Mouse (Mus musculus) CH12.LX (cell line): ENCODE measurements at regions not wholly inside any gene's neighbourhood (a gene's known extent, or its start where the extent isn't known, plus 50 kb on each side); places are given as distances from the start of the nearest gene placed in this dataset.

Source experiments
- DNase-seq: peaks from one replicate; pipeline ENCODE4 v3.0.0-alpha.2; 2013; ENCODE audit errors: extremely low read depth
- H3K27ac ChIP-seq: 2 replicates; pipeline ENCODE4 v1.5.1; 2012; ENCODE audit warnings: low read depth, mild to moderate bottlenecking, control low read depth, moderate library complexity; ENCODE audit not compliant: insufficient read depth
- H3K27me3 ChIP-seq: replicated peaks from 2 replicates; pipeline ENCODE3; 2012; ENCODE audit warnings: inconsistent platforms
- H3K36me3 ChIP-seq, 2 experiments: replicated peaks in 1 of 2; 2 replicates each; pipeline versions ENCODE3 to v1.6.1; 2012; ENCODE audit warnings: inconsistent platforms in 1 of 2, low read length in 1 of 2, mild to moderate bottlenecking in 1 of 2, mixed read lengths in 1 of 2, moderate library complexity in 1 of 2; ENCODE audit not compliant: control insufficient read depth in 1 of 2, insufficient read depth in 1 of 2
- H3K4me1 ChIP-seq, 2 experiments: 2 replicates each; pipeline ENCODE4 v1.6.1; 2012; ENCODE audit warnings: inconsistent platforms in 1 of 2, moderate library complexity in 1 of 2; ENCODE audit not compliant: insufficient read depth in 2 of 2, control insufficient read depth in 1 of 2
- H3K4me2 ChIP-seq: 2 replicates; pipeline ENCODE4 v1.6.1; 2012; ENCODE audit warnings: low read depth, mild to moderate bottlenecking, control low read depth; ENCODE audit not compliant: poor library complexity, insufficient read depth, severe bottlenecking
- H3K4me3 ChIP-seq, 3 experiments: fragments of 150-350 bp in 1 of 3; sonication (generic) in 1 of 3; replicated peaks in 1 of 3; 2 replicates each; pipeline versions ENCODE3 to v1.5.1; 2011 to 2012; ENCODE audit warnings: low read depth in 2 of 3, low read length in 2 of 3, mild to moderate bottlenecking in 2 of 3, moderate library complexity in 2 of 3, control low read depth in 1 of 3, improper control_type of control experiment in 1 of 3, inconsistent platforms in 1 of 3, mixed read lengths in 1 of 3; ENCODE audit not compliant: poor library complexity in 1 of 3
- H3K79me2 ChIP-seq: replicated peaks from 2 replicates; pipeline ENCODE4 v1.6.1; 2012; ENCODE audit warnings: mild to moderate bottlenecking, moderate library complexity; ENCODE audit not compliant: control insufficient read depth, poor library complexity, insufficient read depth, severe bottlenecking; ENCODE audit errors: extremely low read depth
- H3K9ac ChIP-seq: 2 replicates; pipeline ENCODE4 v1.6.1; 2012; ENCODE audit warnings: low read depth, mild to moderate bottlenecking, control low read depth, moderate library complexity; ENCODE audit not compliant: insufficient read depth
- H3K9me3 ChIP-seq: replicated peaks from 2 replicates; pipeline ENCODE3; 2012; ENCODE audit warnings: low read length, inconsistent platforms, mixed read lengths
- BHLHE40 ChIP-seq: IDR thresholded peaks from 2 replicates; pipeline ENCODE4 v1.6.1; 2011; ENCODE audit warnings: mild to moderate bottlenecking, low read depth, low read length, improper control_type of control experiment
- CHD1 ChIP-seq: IDR thresholded peaks from 2 replicates; pipeline ENCODE4 v1.6.1; 2012; ENCODE audit warnings: low read depth, low read length, improper control_type of control experiment, inconsistent platforms
- CHD2 ChIP-seq: IDR thresholded peaks from 2 replicates; pipeline ENCODE4 v1.6.1; 2011; ENCODE audit warnings: low read length, improper control_type of control experiment
- E2F4 ChIP-seq: IDR thresholded peaks from 2 replicates; pipeline ENCODE4 v1.6.1; 2011; ENCODE audit warnings: low read depth, low read length, improper control_type of control experiment; ENCODE audit not compliant: insufficient replicate concordance
- ELF1 ChIP-seq: IDR thresholded peaks from 2 replicates; pipeline ENCODE4 v1.6.1; 2014; ENCODE audit warnings: low read depth, mild to moderate bottlenecking, inconsistent platforms, low read length, improper control_type of control experiment
- GABPA ChIP-seq: IDR thresholded peaks from 2 replicates; pipeline ENCODE4 v1.6.1; 2012; ENCODE audit warnings: low read depth, low read length, improper control_type of control experiment, inconsistent platforms; ENCODE audit not compliant: insufficient replicate concordance
- HCFC1 ChIP-seq: IDR thresholded peaks from 2 replicates; pipeline ENCODE4 v1.6.1; 2012; ENCODE audit warnings: low read depth, mild to moderate bottlenecking, inconsistent platforms, low read length, improper control_type of control experiment
- IRF4 ChIP-seq: IDR thresholded peaks from 2 replicates; pipeline ENCODE4 v1.6.1; 2014; ENCODE audit warnings: low read depth, mild to moderate bottlenecking, inconsistent platforms, low read length, improper control_type of control experiment
- JUN ChIP-seq: IDR thresholded peaks from 2 replicates; pipeline ENCODE4 v1.6.1; 2011; ENCODE audit warnings: low read depth, mild to moderate bottlenecking, low read length, improper control_type of control experiment, moderate library complexity; ENCODE audit not compliant: insufficient read depth
- JUND ChIP-seq: conservative IDR thresholded peaks from 2 replicates; pipeline ENCODE4 v1.6.1; 2011; ENCODE audit warnings: low read depth, low read length, improper control_type of control experiment
- KAT2A ChIP-seq: IDR thresholded peaks from 2 replicates; pipeline ENCODE4 v1.6.1; 2012; ENCODE audit warnings: low read length, improper control_type of control experiment, inconsistent platforms; ENCODE audit not compliant: insufficient replicate concordance
- MAFK ChIP-seq: IDR thresholded peaks from 2 replicates; pipeline ENCODE4 v1.6.1; 2011; ENCODE audit warnings: low read length, improper control_type of control experiment; ENCODE audit not compliant: insufficient replicate concordance
- MAX ChIP-seq: IDR thresholded peaks from 2 replicates; pipeline ENCODE4 v1.6.1; 2011; ENCODE audit warnings: low read length, improper control_type of control experiment
- MAZ ChIP-seq: IDR thresholded peaks from 2 replicates; pipeline ENCODE4 v1.6.1; 2012; ENCODE audit warnings: low read depth, mild to moderate bottlenecking, inconsistent platforms, low read length, improper control_type of control experiment, moderate library complexity
- MEF2A ChIP-seq: IDR thresholded peaks from 2 replicates; pipeline ENCODE4 v1.6.1; 2014; ENCODE audit warnings: low read depth, mild to moderate bottlenecking, inconsistent platforms, low read length, improper control_type of control experiment, borderline replicate concordance
- MXI1 ChIP-seq: IDR thresholded peaks from 2 replicates; pipeline ENCODE4 v1.6.1; 2011; ENCODE audit warnings: mild to moderate bottlenecking, low read depth, low read length, improper control_type of control experiment
- MYC ChIP-seq: IDR thresholded peaks from 2 replicates; pipeline ENCODE4 v1.6.1; 2011; ENCODE audit warnings: low read depth, mild to moderate bottlenecking, improper control_type of control experiment, low read length
- NELFE ChIP-seq: IDR thresholded peaks from 2 replicates; pipeline ENCODE4 v1.6.1; 2011; ENCODE audit warnings: low read depth, low read length, improper control_type of control experiment
- NRF1 ChIP-seq: IDR thresholded peaks from 2 replicates; pipeline ENCODE4 v1.6.1; 2014; ENCODE audit warnings: low read depth, mild to moderate bottlenecking, inconsistent platforms, low read length, improper control_type of control experiment, moderate library complexity
- POLR2A ChIP-seq: IDR thresholded peaks from 2 replicates; pipeline ENCODE4 v1.6.1; 2011; ENCODE audit warnings: low read depth, mild to moderate bottlenecking, improper control_type of control experiment, low read length
- POLR2AphosphoS2 ChIP-seq: IDR thresholded peaks from 2 replicates; pipeline ENCODE4 v1.6.1; 2011; ENCODE audit warnings: low read depth, low read length, improper control_type of control experiment
- RAD21 ChIP-seq: IDR thresholded peaks from 2 replicates; pipeline ENCODE4 v1.6.1; 2011; ENCODE audit warnings: low read depth, mild to moderate bottlenecking, low read length, improper control_type of control experiment, moderate library complexity
- SMC3 ChIP-seq: IDR thresholded peaks from 2 replicates; pipeline ENCODE4 v1.6.1; 2011; ENCODE audit warnings: low read depth, low read length, improper control_type of control experiment
- TBP ChIP-seq: conservative IDR thresholded peaks from 2 replicates; pipeline ENCODE4 v1.6.1; 2011; ENCODE audit warnings: low read depth, low read length, improper control_type of control experiment
- TCF12 ChIP-seq: IDR thresholded peaks from 2 replicates; pipeline ENCODE4 v1.6.1; 2014; ENCODE audit warnings: low read depth, mild to moderate bottlenecking, inconsistent platforms, low read length, improper control_type of control experiment
- USF1 ChIP-seq: IDR thresholded peaks from 2 replicates; pipeline ENCODE4 v1.6.1; 2014; ENCODE audit warnings: low read depth, mild to moderate bottlenecking, inconsistent platforms, low read length, improper control_type of control experiment
- ZKSCAN1 ChIP-seq: IDR thresholded peaks from 2 replicates; pipeline ENCODE4 v1.6.1; 2012; ENCODE audit warnings: low read depth, inconsistent platforms, low read length, improper control_type of control experiment, borderline replicate concordance
- ZMIZ1 ChIP-seq: IDR thresholded peaks from 2 replicates; pipeline ENCODE4 v1.6.1; 2012; ENCODE audit warnings: low read depth, mild to moderate bottlenecking, inconsistent platforms, low read length, improper control_type of control experiment
- ZNF384 ChIP-seq: IDR thresholded peaks from 2 replicates; pipeline ENCODE4 v1.6.1; 2012; ENCODE audit warnings: low read depth, low read length, improper control_type of control experiment, inconsistent platforms
- dilution Hi-C: fragments of 300-500 bp; cut with MboI; formaldehyde crosslinking; loops from 2 replicates; pipeline ENCODE4 v1.14.3; 2020; ENCODE audit warnings: low sequenced_read_pairs; ENCODE audit not compliant: extremely low pct_unique_long_range_greater_than_20kb, extremely low pct_ligation_motif_present
- in situ Hi-C: fragments of 300-500 bp; cut with MboI; formaldehyde crosslinking; loops from 3 replicates; pipeline ENCODE4 v1.14.3; 2019; ENCODE audit warnings: low sequenced_read_pairs, low pct_ligation_motif_present, low pct_unique_long_range_greater_than_20kb, mixed read lengths

- no peak overlapping the region for H3K27ac ChIP-seq
Measured at GRCm38 (mm10) chr6:135559501-135559907, 197.2 kb downstream of the Emp1 start.

GRCm38 (mm10) chr6:135562267-135562666, 199.9 kb downstream of the Emp1 start:
- Histone ChIP-seq H3K4me3 (no peak overlapping the region), H3K4me1 (no peaks in the 10 kb centered on the region), H3K27me3 (no peaks in the 10 kb centered on the region), H3K9ac (no peak overlapping the region), H3K27ac (no peak overlapping the region), H3K9me3 (peaks cover 24% of the 10 kb centered on the region), H3K79me2 (no peaks in the 10 kb centered on the region), H3K36me3 (no peaks in the 10 kb centered on the region), H3K4me2 (no peak overlapping the region)
- no peak for DNase-seq
- in situ Hi-C loops = no loop called here
- dilution Hi-C loops = no loop called here
- TF ChIP-seq ZNF384 (no peak), ZKSCAN1 (no peak), MAFK (no peak), TBP (no peak), RAD21 (no peak), CHD1 (no peak), IRF4 (no peak), E2F4 (no peak), CHD2 (no peak), MXI1 (no peak), BHLHE40 (no peak), MAX (no peak), SMC3 (no peak), MEF2A (no peak), ZMIZ1 (no peak), TCF12 (no peak), JUND (no peak), USF1 (no peak), MAZ (no peak), GABPA (no peak)
- TF ChIP-seq, all 38 proteins: peak for 0

More at GRCm38 (mm10) chr6:135559501-135559907, 197.2 kb downstream of the Emp1 start:
- in situ Hi-C loops (no loop called here), dilution Hi-C loops (no loop called here)
- Histone ChIP-seq H3K9ac (no peak overlapping the region), H3K4me1 (no peaks in the 10 kb centered on the region), H3K9me3 (peaks cover 23% of the 10 kb centered on the region), H3K4me3 (no peak overlapping the region), H3K4me2 (no peak overlapping the region), H3K79me2 (no peaks in the 10 kb centered on the region), H3K36me3 (no peaks in the 10 kb centered on the region), H3K27me3 (no peaks in the 10 kb centered on the region)
- TF ChIP-seq MAX = no peak
- TF ChIP-seq NRF1 = no peak
- no peak for TF ChIP-seq MYC
- TF ChIP-seq HCFC1 = no peak
- TF ChIP-seq POLR2A = no peak
- no peak for TF ChIP-seq SMC3
- TF ChIP-seq MAZ = no peak
- no peak for TF ChIP-seq E2F4
- TF ChIP-seq JUN = no peak
- TF ChIP-seq TBP = no peak
- TF ChIP-seq CHD2 = no peak
- TF ChIP-seq BHLHE40 = no peak
- TF ChIP-seq NELFE = no peak
- TF ChIP-seq KAT2A = no peak
- TF ChIP-seq MEF2A = no peak
- no peak for TF ChIP-seq MXI1
- TF ChIP-seq POLR2AphosphoS2 = no peak
- TF ChIP-seq CHD1 = no peak
- TF ChIP-seq GABPA = no peak
- TF ChIP-seq ELF1 = no peak
- no peak for DNase-seq
